Comparison of ENCODE assay signal across 16 mouse cellular contexts in genomic region chr5:142100176-142100575, GRCm38 (mm10).
A peak's percentile ranks its signal among the peaks of the same experiment; 100 is the strongest.
DNase-seq lines count a peak whose midpoint lies in the region; ATAC-seq lines count a peak whose summit lies in the region.
"Had no signal": no experiment of that assay in that cellular context is flagged by ENCODE, and none has a peak within 500 bp of the region (broad histone marks: within the 10 kb centered on the region; RNA-seq: fewer than 3 reads in every experiment).

No protein-coding gene starts in this region.

- no peak for DNase-seq in forebrain, embryonic 10.5 days (ENCODE audit: extremely low spot score, low spot score)
- no peak for DNase-seq in midbrain, embryonic 10.5 days (ENCODE audit: low spot score)
- DNase-seq in cerebellum, adult 9-10 months = peak; percentile 28
- peak; percentile 43 to 54 for DNase-seq in cerebellum, postnatal 14 days
- DNase-seq in embryonic facial prominence, embryonic 10.5 days (ENCODE audit: low spot score) = no peak
- DNase-seq: embryo, embryonic 11 days; gastrocnemius, adult 2 months; kidney, adult 18-20 months; kidney, postnatal 10 days; liver; right cerebral cortex, postnatal 25 days; thymus, postnatal 36 days had no signal

- WGBS in forebrain, embryonic 15.5 days = 45% methylated on average over 7 of the region's 7 CpGs
- WGBS in forebrain, embryonic 10.5 days = 79% methylated on average over 7 of the region's 7 CpGs
- WGBS in midbrain, embryonic 10.5 days = 74% methylated on average over 7 of the region's 7 CpGs
- 49% methylated on average over 7 of the region's 7 CpGs for WGBS in midbrain, embryonic 13.5 days
- 82% methylated on average over 7 of the region's 7 CpGs for WGBS in embryonic facial prominence, embryonic 10.5 days

- no peak overlapping the region for H3K4me3 ChIP-seq in forebrain, embryonic 15.5 days
- no peak overlapping the region for H3K4me3 ChIP-seq in forebrain, embryonic 10.5 days
- H3K4me3 ChIP-seq in midbrain, embryonic 10.5 days = no peak overlapping the region
- no peak overlapping the region for H3K4me3 ChIP-seq in midbrain, embryonic 13.5 days (replicated peaks)
- no peak overlapping the region for H3K4me3 ChIP-seq in embryonic facial prominence, embryonic 10.5 days
- H3K4me3 ChIP-seq: gastrocnemius, adult 2 months; heart, embryonic 10.5 days had no signal

- no peak overlapping the region for H3K4me2 ChIP-seq in forebrain, embryonic 15.5 days (replicated peaks)
- no peak overlapping the region for H3K4me2 ChIP-seq in midbrain, embryonic 13.5 days (replicated peaks)

- H3K27ac ChIP-seq in forebrain, embryonic 15.5 days (replicated peaks) = peak overlapping the region; percentile 64
- no peak overlapping the region for H3K27ac ChIP-seq in forebrain, embryonic 10.5 days
- H3K27ac ChIP-seq in midbrain, embryonic 10.5 days (replicated peaks) = peak overlapping the region; percentile 46
- no peak overlapping the region; the same call in 1 of the 2 replicates for H3K27ac ChIP-seq in midbrain, embryonic 13.5 days
- no peak overlapping the region for H3K27ac ChIP-seq in embryonic facial prominence, embryonic 10.5 days (replicated peaks)
- H3K27ac ChIP-seq: gastrocnemius, adult 2 months; heart, embryonic 10.5 days had no signal

- no peaks in the 10 kb centered on the region for H3K36me3 ChIP-seq in forebrain, embryonic 15.5 days
- H3K36me3 ChIP-seq in forebrain, embryonic 10.5 days (replicated peaks) = no peaks in the 10 kb centered on the region
- no peaks in the 10 kb centered on the region for H3K36me3 ChIP-seq in midbrain, embryonic 10.5 days
- H3K36me3 ChIP-seq in midbrain, embryonic 13.5 days = no peaks in the 10 kb centered on the region
- no peaks in the 10 kb centered on the region for H3K36me3 ChIP-seq in embryonic facial prominence, embryonic 10.5 days (replicated peaks)

- no peaks in the 10 kb centered on the region for H3K9me3 ChIP-seq in forebrain, embryonic 15.5 days
- no peaks in the 10 kb centered on the region for H3K9me3 ChIP-seq in forebrain, embryonic 10.5 days
- no peaks in the 10 kb centered on the region for H3K9me3 ChIP-seq in midbrain, embryonic 10.5 days (replicated peaks)
- H3K9me3 ChIP-seq in midbrain, embryonic 13.5 days = no peaks in the 10 kb centered on the region
- no peaks in the 10 kb centered on the region for H3K9me3 ChIP-seq in embryonic facial prominence, embryonic 10.5 days
- H3K9me3 ChIP-seq: heart, embryonic 10.5 days had no signal

- H3K9ac ChIP-seq in forebrain, embryonic 15.5 days (replicated peaks) = no peak overlapping the region
- no peak overlapping the region for H3K9ac ChIP-seq in midbrain, embryonic 13.5 days (replicated peaks)

- 0 out of 2 replicates have a peak, but pooled peaks have one; percentile 51 for ATAC-seq in forebrain, embryonic 15.5 days (replicated peaks)
- no peak for ATAC-seq in midbrain, embryonic 13.5 days
- ATAC-seq: lung, postnatal 0 days had no signal

- H3K27me3 ChIP-seq in forebrain, embryonic 15.5 days = no peaks in the 10 kb centered on the region
- H3K27me3 ChIP-seq in forebrain, embryonic 10.5 days (ENCODE audit: poor library complexity, severe bottlenecking) = no peaks in the 10 kb centered on the region
- no peaks in the 10 kb centered on the region for H3K27me3 ChIP-seq in midbrain, embryonic 10.5 days (ENCODE audit: low read depth, poor library complexity, severe bottlenecking)
- no peaks in the 10 kb centered on the region for H3K27me3 ChIP-seq in midbrain, embryonic 13.5 days
- no peaks in the 10 kb centered on the region for H3K27me3 ChIP-seq in embryonic facial prominence, embryonic 10.5 days (replicated peaks; ENCODE audit: low read depth, poor library complexity, severe bottlenecking)

- peaks cover 13% of the 10 kb centered on the region; the same call in 1 of the 2 replicates for H3K4me1 ChIP-seq in forebrain, embryonic 15.5 days
- H3K4me1 ChIP-seq in forebrain, embryonic 10.5 days = 0 out of 2 replicates have a peak, but pooled peaks cover 3% of the 10 kb centered on the region
- H3K4me1 ChIP-seq in midbrain, embryonic 10.5 days = peaks cover 4% of the 10 kb centered on the region; the same call in 1 of the 2 replicates
- H3K4me1 ChIP-seq in midbrain, embryonic 13.5 days (replicated peaks) = no peaks in the 10 kb centered on the region
- no peaks in the 10 kb centered on the region for H3K4me1 ChIP-seq in embryonic facial prominence, embryonic 10.5 days
- H3K4me1 ChIP-seq: heart, embryonic 10.5 days had no signal

Comparison
In these comparisons a context has a peak if more than half of its experiments do, and no peak if none do; other contexts are left out.
1. H3K27ac ChIP-seq: peak in forebrain, embryonic 15.5 days (single experiment) and midbrain, embryonic 10.5 days (single experiment); none in forebrain, embryonic 10.5 days (single experiment), midbrain, embryonic 13.5 days (single experiment) and embryonic facial prominence, embryonic 10.5 days (single experiment).
2. DNase-seq: peak in cerebellum, adult 9-10 months (single experiment) and cerebellum, postnatal 14 days (2 of 2); none in forebrain, embryonic 10.5 days (single experiment), midbrain, embryonic 10.5 days (single experiment) and embryonic facial prominence, embryonic 10.5 days (single experiment).